Mouse (Mus musculus): ENCODE data around the gene Zfp637. TPM values are rescaled to one million over a fixed set of nuclear protein-coding genes. Genes with fewer than 3 reads are reported as not detected.

Gene Zfp637
- 10 to 100 TPM; 41.3 to 47.9 TPM for total RNA-seq (2021)
- long read RNA-seq, transcript Zfp637-210 (3 exons, 1,098 nt), result major isoform, 13 of 22 reads
- long read RNA-seq, partial matches to known transcripts, result 0 of 22 reads
- long read RNA-seq, other reads (novel, unspliced or antisense), result 3 of 22 reads

GRCm38 (mm10) chr6:117840686-117841510, at the start of gene Zfp637:
Gene Zfp637, plus strand, starts transcription at chr6:117841180.
- DNase-seq (ENCODE audit: low spot score in 2 of 2), result peak; percentile 95 to 96

GRCm38 (mm10) chr6:117795251-117795650, 45.7 kb upstream of the Zfp637 start:
- DNase-seq (ENCODE audit: low spot score in 2 of 2), result no peak

DNA sequence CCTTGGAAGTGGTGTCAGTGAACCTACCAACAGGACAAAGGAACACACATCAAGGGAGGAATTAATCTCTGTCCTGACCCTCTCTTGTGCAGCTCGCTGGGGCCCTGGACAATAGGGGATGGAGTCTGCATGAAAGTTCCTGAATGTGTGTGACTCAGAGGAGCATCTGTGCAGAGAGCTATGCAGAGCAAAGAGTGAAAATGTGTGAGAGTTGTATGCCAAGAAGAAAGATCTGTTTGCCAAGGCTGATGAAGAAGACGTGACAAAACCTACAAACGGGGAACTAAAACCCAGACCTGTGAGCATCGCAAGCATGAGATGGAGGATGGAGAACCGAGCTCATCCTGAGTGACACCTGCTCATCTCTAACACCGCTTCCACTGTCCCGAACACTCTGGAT, 40.2 kb upstream of the Zfp637 start:
- peak in 1 of 2 experiments; percentile 36 for DNase-seq (ENCODE audit: low spot score in 2 of 2)

- no peak for DNase-seq (ENCODE audit: low spot score in 2 of 2)
Observed at GRCm38 (mm10) chr6:117801801-117802200, 39.2 kb upstream of the Zfp637 start.

GRCm38 (mm10) chr6:117807756-117808155, 33.2 kb upstream of the Zfp637 start:
- no peak for DNase-seq (ENCODE audit: low spot score in 2 of 2)

- DNase-seq (ENCODE audit: low spot score in 2 of 2), result no peak
Observed at GRCm38 (mm10) chr6:117809816-117810215, 31.2 kb upstream of the Zfp637 start.

DNA sequence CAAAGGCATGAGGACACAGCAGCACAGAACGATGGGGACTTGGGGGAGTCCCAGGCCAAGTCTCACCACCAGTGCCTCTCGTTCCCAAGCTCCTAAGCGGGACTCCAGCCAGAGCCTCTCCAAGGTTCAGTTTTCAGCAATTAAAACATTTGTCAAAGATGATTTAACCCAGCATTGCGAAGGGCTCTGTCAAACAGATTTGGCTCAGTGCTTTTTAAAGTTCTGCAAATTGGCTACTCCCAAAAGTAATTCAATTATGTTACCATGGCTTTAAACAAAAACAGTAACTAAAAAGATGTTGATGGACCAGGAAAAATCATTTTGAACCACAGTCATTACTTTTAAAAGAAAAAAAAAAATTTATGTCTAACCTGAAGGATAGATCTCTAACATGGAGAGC, 30.3 kb upstream of the Zfp637 start:
- DNase-seq (ENCODE audit: low spot score in 2 of 2), result no peak

DNA sequence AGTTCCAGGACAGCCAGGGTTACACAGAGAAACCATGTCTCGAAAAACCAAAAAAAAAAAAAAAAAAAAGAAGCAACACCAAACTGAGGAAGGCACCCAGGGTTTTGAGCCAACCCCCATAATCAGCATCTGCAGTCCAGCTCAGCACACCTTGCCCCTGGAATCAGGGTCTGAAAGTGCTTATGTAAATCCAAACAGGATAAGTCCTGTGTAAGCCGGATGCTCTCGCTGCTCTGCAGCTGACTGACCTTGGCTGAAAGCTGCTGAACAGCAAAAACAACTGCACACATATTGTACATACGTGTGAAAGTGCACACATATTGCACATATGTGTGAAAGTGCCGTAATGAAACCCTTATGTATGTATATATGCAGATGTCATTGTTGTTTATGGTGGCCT, 29.7 kb upstream of the Zfp637 start:
- no peak for DNase-seq (ENCODE audit: low spot score in 2 of 2)

- no peak for DNase-seq (ENCODE audit: low spot score in 2 of 2)
Observed at GRCm38 (mm10) chr6:117814681-117815080, 26.3 kb upstream of the Zfp637 start.

DNA sequence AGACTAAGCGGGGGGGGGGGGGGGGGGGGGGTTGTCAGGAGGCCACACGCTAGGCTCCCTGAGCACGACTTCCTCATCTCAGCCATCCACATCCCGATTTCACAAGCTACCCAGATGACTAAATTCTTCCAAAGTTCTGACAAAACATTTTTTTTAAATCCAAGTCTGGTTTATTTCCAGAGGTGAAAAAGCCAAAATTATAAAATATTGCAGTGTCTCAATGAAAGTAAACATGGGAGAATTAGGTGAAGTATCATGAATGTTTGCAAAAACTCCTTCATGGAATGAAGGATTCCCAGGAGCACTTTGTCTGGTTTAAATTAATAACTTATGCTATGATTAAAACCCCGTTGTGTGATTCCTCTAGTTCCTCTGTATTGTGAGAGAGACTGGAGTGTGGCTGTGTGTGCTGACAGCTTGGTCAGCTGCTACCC, 23.9 kb upstream of the Zfp637 start:
- no peak for DNase-seq (ENCODE audit: low spot score in 2 of 2)

GRCm38 (mm10) chr6:117820327-117820726, 20.7 kb upstream of the Zfp637 start:
- peak in 1 of 2 experiments; percentile 15 for DNase-seq (ENCODE audit: low spot score in 2 of 2)

DNA sequence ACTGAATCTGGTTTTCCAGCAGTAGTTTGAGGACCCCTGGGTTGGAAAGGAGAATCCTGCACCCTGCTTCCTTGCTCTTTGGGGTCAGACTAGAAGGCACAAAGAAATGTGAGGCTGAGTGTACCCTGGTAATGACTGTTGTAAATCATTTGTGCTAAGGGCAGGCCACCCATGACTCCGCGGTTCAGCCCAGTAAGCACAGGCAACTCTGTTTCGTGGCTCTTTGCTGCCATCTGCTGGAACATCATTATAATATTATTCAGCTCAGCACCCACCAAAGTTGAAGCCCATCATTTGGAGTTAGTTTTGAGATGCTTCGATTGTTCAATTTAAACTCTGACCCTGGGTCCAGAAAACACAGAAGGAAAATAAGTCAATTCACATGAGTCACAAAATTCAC, 15.6 kb upstream of the Zfp637 start:
- DNase-seq (ENCODE audit: low spot score in 2 of 2), result peak in 1 of 2 experiments; percentile 65

- peak; percentile 46 to 82 for DNase-seq (ENCODE audit: low spot score in 2 of 2)
Observed at GRCm38 (mm10) chr6:117828273-117828672, 12.7 kb upstream of the Zfp637 start.

DNA sequence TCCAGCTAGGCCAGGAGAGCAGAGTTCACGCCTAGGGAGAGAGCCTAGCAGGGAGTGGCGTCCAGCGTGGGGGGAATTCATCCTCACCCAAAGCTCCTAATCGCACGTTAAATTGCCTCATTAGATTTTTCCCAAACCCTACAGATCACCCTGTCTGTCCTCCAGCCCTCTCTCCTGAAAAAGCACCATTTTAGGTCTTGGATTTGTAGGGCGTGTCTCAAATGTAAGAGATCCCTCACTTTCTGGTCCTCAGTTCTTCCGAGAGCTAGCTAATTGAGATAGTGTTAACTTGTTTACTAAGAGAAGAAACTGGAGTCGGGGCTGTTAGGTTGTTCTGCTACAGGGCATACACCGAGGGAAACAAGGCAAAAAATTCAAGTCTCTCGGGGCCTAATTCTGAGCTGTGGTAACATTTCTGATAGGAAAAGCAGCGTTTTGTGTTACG, 553 bp downstream of the Zfp637 start:
- no peak for DNase-seq (ENCODE audit: low spot score in 2 of 2)

DNA sequence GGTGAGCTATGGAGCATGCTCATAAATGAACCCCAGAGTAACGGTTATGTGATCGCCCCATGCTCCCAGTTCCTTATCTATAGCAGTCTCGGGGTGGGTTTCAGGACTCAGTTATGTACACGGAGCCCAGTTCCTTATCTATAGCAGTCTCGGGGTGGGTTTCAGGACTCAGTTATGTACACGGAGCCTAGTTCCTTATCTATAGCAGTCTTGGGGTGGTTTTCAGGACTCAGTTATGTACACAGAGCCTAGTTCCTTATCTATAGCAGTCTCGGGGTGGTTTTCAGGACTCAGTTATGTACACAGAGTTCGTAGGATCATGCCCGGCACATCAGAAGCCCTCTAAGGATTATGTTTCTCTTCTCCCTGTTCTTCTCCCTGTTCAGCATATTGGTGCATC, 3.6 kb downstream of the Zfp637 start:
- DNase-seq (ENCODE audit: low spot score in 2 of 2), result no peak

DNA sequence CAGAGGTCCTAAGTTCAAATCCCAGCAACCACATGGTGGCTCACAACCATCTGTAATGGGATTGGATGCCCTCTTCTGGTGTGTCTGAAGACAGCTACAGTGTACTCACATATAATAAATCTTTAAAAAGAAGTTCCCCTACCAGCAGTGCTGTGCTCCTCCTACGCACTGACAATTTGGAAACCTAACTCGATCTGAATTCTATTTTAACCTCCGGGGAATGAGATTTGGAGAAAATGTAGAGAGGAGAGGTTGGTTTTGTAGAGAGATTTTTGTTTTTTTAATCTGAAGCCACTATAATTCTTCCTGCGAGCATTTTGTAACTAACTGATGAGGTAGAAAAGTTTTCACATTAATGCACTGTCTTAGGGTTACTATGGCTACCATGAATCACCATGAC, 5.7 kb downstream of the Zfp637 start:
- DNase-seq (ENCODE audit: low spot score in 2 of 2), result peak in 1 of 2 experiments; percentile 25

GRCm38 (mm10) chr6:117847772-117848171, 6.8 kb downstream of the Zfp637 start:
- DNase-seq (ENCODE audit: low spot score in 2 of 2), result no peak

DNA sequence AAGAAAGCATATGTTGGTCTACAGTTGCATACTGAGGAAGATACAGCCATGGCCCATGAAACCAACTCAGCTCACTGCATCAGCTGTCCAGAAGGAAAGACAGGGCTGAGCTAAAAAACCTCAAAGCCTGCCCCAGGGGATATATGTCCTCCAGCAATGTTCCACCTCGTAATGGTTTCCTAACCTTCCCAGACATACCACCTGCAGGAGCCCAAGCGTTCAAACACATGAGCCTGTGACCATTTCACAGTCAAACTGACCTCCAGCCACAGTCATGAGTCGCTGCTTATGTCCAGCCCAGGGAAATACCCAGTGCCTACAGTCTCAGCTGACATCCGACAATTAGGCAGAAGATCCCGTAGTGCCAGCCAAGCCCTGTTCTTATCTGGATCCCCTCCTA, 7.6 kb downstream of the Zfp637 start:
- DNase-seq (ENCODE audit: low spot score in 2 of 2), result no peak

- DNase-seq (ENCODE audit: low spot score in 2 of 2), result no peak
Observed at GRCm38 (mm10) chr6:117851747-117852146, 10.8 kb downstream of the Zfp637 start.

- DNase-seq (ENCODE audit: low spot score in 2 of 2), result no peak
Observed at GRCm38 (mm10) chr6:117857990-117858389, 17.0 kb downstream of the Zfp637 start.

- no peak for DNase-seq (ENCODE audit: low spot score in 2 of 2)
Observed at GRCm38 (mm10) chr6:117861848-117862247, 20.9 kb downstream of the Zfp637 start, which contains the start of gene Zfp239. Gene Zfp239, plus strand, starts transcription at chr6:117862100.

DNA sequence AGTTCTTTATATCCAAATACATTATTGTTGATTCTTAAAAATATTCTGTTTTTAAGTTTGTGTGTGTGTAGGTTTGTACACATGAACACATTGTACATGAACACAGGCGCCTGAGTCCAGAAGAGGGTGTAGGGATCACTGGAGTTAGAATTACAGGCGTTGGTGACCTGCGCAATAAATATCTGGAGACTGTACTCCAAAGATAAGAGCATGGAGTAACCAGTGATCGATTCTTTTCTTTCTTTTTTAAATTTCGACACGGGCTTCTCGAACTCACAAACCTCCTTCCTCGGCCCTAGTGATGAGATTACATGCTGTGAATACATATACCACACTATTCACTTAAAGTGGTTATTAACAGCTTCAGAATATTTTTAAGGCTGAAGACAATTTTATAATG, 21.5 kb downstream of the Zfp637 start:
- no peak for DNase-seq (ENCODE audit: low spot score in 2 of 2)
